Mouse (Mus musculus) stomach, embryonic 16.5 days (tissue): ENCODE measurements around the gene Prss58. TPM values are rescaled to one million over a fixed set of nuclear protein-coding genes. Genes with fewer than 3 reads are reported as not detected.

ENCODE experiments used
- ATAC-seq: fragments of 200-750 bp; cut with Nextera tagmentation; 2 replicates; pipeline ENCODE4 v1.8.0; 2017; ENCODE audit warnings: moderate number of reproducible peaks, moderate TSS enrichment; ENCODE audit not compliant: insufficient read depth, low FRiP score
- H3K27ac ChIP-seq: fragments of 300-500 bp; sonication (generic); 2 replicates; pipeline ENCODE4 v1.5.1; 2014; ENCODE audit warnings: low read length
- H3K27me3 ChIP-seq: fragments of 300-500 bp; sonication (generic); 2 replicates; pipeline ENCODE4 v1.6.1; 2014; ENCODE audit warnings: low read length, control low read depth, mixed read lengths; ENCODE audit not compliant: control insufficient read depth, insufficient read depth
- H3K36me3 ChIP-seq: fragments of 300-500 bp; sonication (generic); 2 replicates; pipeline ENCODE4 v1.6.1; 2014; ENCODE audit warnings: low read length; ENCODE audit not compliant: control insufficient read depth, insufficient read depth
- H3K4me1 ChIP-seq: fragments of 300-500 bp; sonication (generic); 2 replicates; pipeline ENCODE4 v1.6.1; 2014; ENCODE audit warnings: low read length, control low read depth, mixed read lengths; ENCODE audit not compliant: control insufficient read depth, insufficient read depth
- H3K4me2 ChIP-seq: fragments of 300-500 bp; sonication (generic); 2 replicates; pipeline ENCODE4 v1.6.1; 2014; ENCODE audit warnings: low read depth, low read length, mixed read lengths
- H3K4me3 ChIP-seq: fragments of 300-500 bp; sonication (generic); replicated peaks from 2 replicates; pipeline ENCODE4 v1.5.1; 2014; ENCODE audit warnings: mild to moderate bottlenecking, low read length
- H3K9ac ChIP-seq: fragments of 300-500 bp; sonication (generic); 2 replicates; pipeline ENCODE4 v1.6.1; 2014; ENCODE audit warnings: low read length
- H3K9me3 ChIP-seq: fragments of 300-500 bp; sonication (generic); replicated peaks from 2 replicates; pipeline ENCODE4 v1.6.1; 2016; ENCODE audit warnings: low read length, control low read depth; ENCODE audit not compliant: control insufficient read depth
- WGBS: fragments of 180-500 bp; shearing (Covaris S2); extraction: QIAGEN DNeasy Blood & Tissue Kit; methylation state at CpG from one replicate; pipeline ENCODE4 v1.1.7; 2014; 5-methylcytosine and 5-hydroxymethylcytosine counted together
- polyA plus RNA-seq: library from polyadenylated mRNA; unstranded; fragments of >200 nt; fragmentation: Nextera tagmentation; extraction: Ambion mirVana; gene quantifications from 2 replicates; pipeline ENCODE4 v1.2.1, GENCODE M21; 2015

Prss58 gene
- not detected in 2 replicates for polyA plus RNA-seq

DNA sequence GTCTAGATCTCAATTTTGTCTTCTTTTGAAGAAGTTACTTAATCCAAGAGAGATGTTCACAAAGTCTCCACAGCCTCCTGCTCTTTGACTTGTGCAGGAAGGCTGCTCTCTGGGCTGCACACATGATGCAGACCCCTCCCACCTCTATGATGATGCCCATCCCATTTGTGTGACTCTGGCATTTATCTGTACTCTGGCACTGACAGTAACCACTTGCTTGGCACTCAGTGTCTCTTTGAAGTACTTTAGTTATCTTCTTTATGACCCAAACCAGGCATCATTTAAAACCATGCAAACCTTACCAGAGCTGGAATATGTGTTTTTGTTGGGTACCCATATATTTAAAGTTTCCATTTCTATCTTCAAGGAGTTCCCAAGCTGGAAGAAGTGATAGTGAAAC lies at the start of gene Prss58:
Gene Prss58 (minus strand): TSS at position 101 of the 400 bp plus-strand sequence.
- Histone ChIP-seq H3K4me1 (no peaks in the 10 kb centered on the region), H3K4me3 (no peak within 1 kb of the TSS), H3K27ac (no peak within 1 kb of the TSS), H3K4me2 (no peak within 1 kb of the TSS), H3K36me3 (no peaks in the 10 kb centered on the region), H3K27me3 (no peaks in the 10 kb centered on the region), H3K9ac (no peak within 1 kb of the TSS), H3K9me3 (no peaks in the 10 kb centered on the region)
- ATAC-seq: no peak

DNA sequence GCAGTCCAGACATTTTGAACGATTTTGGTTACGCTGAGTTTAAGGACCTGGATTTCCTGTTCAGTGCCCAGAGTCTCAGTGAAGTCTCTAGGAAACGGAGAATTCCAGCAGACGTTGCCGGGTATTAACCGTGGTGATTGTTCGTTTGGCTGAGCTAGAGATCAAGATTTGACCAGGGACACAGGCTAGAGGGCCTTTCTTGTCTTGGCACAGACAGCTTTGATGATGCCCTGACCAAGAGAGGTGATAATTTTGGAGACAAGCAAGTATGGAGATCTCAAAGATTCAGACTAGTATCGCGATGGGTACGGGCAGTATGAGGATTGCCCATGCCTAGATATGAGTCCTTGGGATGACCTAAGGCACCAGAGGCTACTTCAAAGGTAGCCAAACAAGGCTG lies 40.3 kb upstream of the Prss58 start, which contains the start of gene 1700074P13Rik:
Gene 1700074P13Rik (minus strand): TSS at position 101 of the 400 bp plus-strand sequence.
- Histone ChIP-seq H3K9ac (no peak within 1 kb of the TSS), H3K36me3 (no peaks in the 10 kb centered on the region), H3K4me1 (no peaks in the 10 kb centered on the region), H3K4me2 (no peak within 1 kb of the TSS), H3K27ac (no peak within 1 kb of the TSS), H3K9me3 (no peaks in the 10 kb centered on the region), H3K27me3 (no peaks in the 10 kb centered on the region), H3K4me3 (no peak within 1 kb of the TSS)
- 90% methylated on average over 10 of the region's 10 CpGs for WGBS
- no peak for ATAC-seq

GRCm38 (mm10) chr6:40919954-40920353 lies 19.8 kb upstream of the Prss58 start:
- Histone ChIP-seq H3K4me2 (no peak overlapping the region), H3K27ac (no peak overlapping the region), H3K9me3 (no peaks in the 10 kb centered on the region), H3K9ac (no peak overlapping the region), H3K4me3 (no peak overlapping the region), H3K36me3 (no peaks in the 10 kb centered on the region), H3K4me1 (no peaks in the 10 kb centered on the region), H3K27me3 (no peaks in the 10 kb centered on the region)
- WGBS: 76% methylated on average over 4 of the region's 4 CpGs
- ATAC-seq: no peak

GRCm38 (mm10) chr6:40894716-40895115 lies 5.5 kb downstream of the Prss58 start:
- no peak overlapping the region for H3K4me2 ChIP-seq
- no peak overlapping the region for H3K9ac ChIP-seq
- ATAC-seq: no peak

GRCm38 (mm10) chr6:40893577-40893976 lies 6.6 kb downstream of the Prss58 start:
- H3K4me2 ChIP-seq: no peak overlapping the region
- H3K27ac ChIP-seq: no peak overlapping the region
- H3K4me1 ChIP-seq: no peaks in the 10 kb centered on the region
- no peak overlapping the region for H3K4me3 ChIP-seq
- WGBS: 40% methylated on average over 7 of the region's 7 CpGs
- H3K9me3 ChIP-seq: no peaks in the 10 kb centered on the region
- H3K9ac ChIP-seq: no peak overlapping the region
- no peaks in the 10 kb centered on the region for H3K36me3 ChIP-seq
- H3K27me3 ChIP-seq: no peaks in the 10 kb centered on the region
- no peak for ATAC-seq

More at GRCm38 (mm10) chr6:40894716-40895115, 5.5 kb downstream of the Prss58 start:
- H3K4me1 ChIP-seq: no peaks in the 10 kb centered on the region
- no peaks in the 10 kb centered on the region for H3K27me3 ChIP-seq
- no peak overlapping the region for H3K4me3 ChIP-seq
- H3K36me3 ChIP-seq: no peaks in the 10 kb centered on the region
- no peaks in the 10 kb centered on the region for H3K9me3 ChIP-seq
- WGBS: 71% methylated on average over 1 of the region's 1 CpGs
- H3K27ac ChIP-seq: no peak overlapping the region

GRCm38 (mm10) chr6:40891754-40892153 lies 8.4 kb downstream of the Prss58 start:
- Histone ChIP-seq H3K4me2 (no peak overlapping the region), H3K9me3 (no peaks in the 10 kb centered on the region), H3K9ac (no peak overlapping the region), H3K36me3 (no peaks in the 10 kb centered on the region), H3K27me3 (no peaks in the 10 kb centered on the region), H3K27ac (no peak overlapping the region), H3K4me3 (no peak overlapping the region), H3K4me1 (no peaks in the 10 kb centered on the region)
- ATAC-seq: no peak
- 70% methylated on average over 4 of the region's 4 CpGs for WGBS

- no peak for ATAC-seq
- H3K27me3 ChIP-seq: no peaks in the 10 kb centered on the region
- no peak overlapping the region for H3K9ac ChIP-seq
- H3K9me3 ChIP-seq: no peaks in the 10 kb centered on the region
- H3K36me3 ChIP-seq: no peaks in the 10 kb centered on the region
- H3K27ac ChIP-seq: no peak overlapping the region
- H3K4me3 ChIP-seq: no peak overlapping the region
- H3K4me1 ChIP-seq: no peaks in the 10 kb centered on the region
- 70% methylated on average over 1 of the region's 1 CpGs for WGBS
- no peak overlapping the region for H3K4me2 ChIP-seq
Measured at GRCm38 (mm10) chr6:40890973-40891372, 9.2 kb downstream of the Prss58 start.

DNA sequence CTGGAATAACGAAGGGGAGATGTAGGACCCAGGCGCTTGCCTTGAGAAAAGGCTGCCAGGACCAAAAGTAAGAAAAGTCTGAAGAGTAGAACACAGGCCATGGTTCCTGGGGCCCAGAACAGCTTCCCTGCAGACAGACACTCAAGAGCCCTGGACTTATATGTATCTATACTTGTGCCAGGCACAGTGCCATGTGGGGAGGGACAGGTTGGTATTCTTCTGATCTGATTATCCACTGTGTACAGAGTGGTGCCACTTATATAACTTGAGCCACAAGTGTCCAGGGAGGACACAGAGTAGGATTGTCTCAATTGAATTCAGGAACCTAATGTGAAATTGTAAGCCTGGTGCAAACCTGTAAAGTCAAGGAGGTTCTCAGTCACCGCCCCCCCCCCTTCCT lies 12.8 kb downstream of the Prss58 start, which contains the start of gene Moxd2:
Gene Moxd2 (minus strand): TSS at position 101 of the 400 bp plus-strand sequence.
- Histone ChIP-seq H3K4me2 (no peak within 1 kb of the TSS), H3K4me1 (no peaks in the 10 kb centered on the region), H3K36me3 (no peaks in the 10 kb centered on the region), H3K9ac (no peak within 1 kb of the TSS), H3K27ac (no peak within 1 kb of the TSS), H3K9me3 (no peaks in the 10 kb centered on the region), H3K4me3 (no peak within 1 kb of the TSS), H3K27me3 (no peaks in the 10 kb centered on the region)
- ATAC-seq: no peak
- 92% methylated on average over 3 of the region's 3 CpGs for WGBS

- ATAC-seq: no peak
- Histone ChIP-seq H3K27me3 (no peaks in the 10 kb centered on the region), H3K4me1 (no peaks in the 10 kb centered on the region), H3K4me3 (no peak overlapping the region), H3K9me3 (no peaks in the 10 kb centered on the region), H3K27ac (no peak overlapping the region), H3K4me2 (no peak overlapping the region), H3K36me3 (no peaks in the 10 kb centered on the region), H3K9ac (no peak overlapping the region)
Measured at GRCm38 (mm10) chr6:40845283-40845682, 54.9 kb downstream of the Prss58 start.
